8 mouse cellular contexts compared by ENCODE assay signal in genomic region chr17:30027343-30028029, GRCm38 (mm10). TPM values are rescaled to one million over a fixed set of nuclear protein-coding genes. Genes with fewer than 3 reads are reported as not detected.
DNase-seq lines count a peak whose midpoint lies in the region; ATAC-seq and TF ChIP-seq lines count a peak whose summit lies in the region.

No protein-coding gene starts in this region.

- H3K4me1 ChIP-seq in midbrain, embryonic 14.5 days (ENCODE audit: control insufficient read depth, insufficient read depth, low read length), result peaks cover 32% of the 10 kb centered on the region
- peaks cover 45% of the 10 kb centered on the region for H3K4me1 ChIP-seq in midbrain, embryonic 15.5 days
- peaks cover 7% of the 10 kb centered on the region for H3K4me1 ChIP-seq in thymus, adult 2 months (replicated peaks; ENCODE audit: control insufficient read depth, insufficient read depth, low read length)

- H3K27me3 ChIP-seq in midbrain, embryonic 14.5 days (ENCODE audit: control insufficient read depth, insufficient read depth, low read length), result no peaks in the 10 kb centered on the region
- no peaks in the 10 kb centered on the region for H3K27me3 ChIP-seq in midbrain, embryonic 15.5 days (replicated peaks)
- no peaks in the 10 kb centered on the region for H3K27me3 ChIP-seq in thymus, adult 2 months (ENCODE audit: control insufficient read depth, insufficient read depth, low read length)

- H3K9me3 ChIP-seq in midbrain, embryonic 14.5 days (ENCODE audit: control insufficient read depth, low read length), result no peaks in the 10 kb centered on the region
- no peaks in the 10 kb centered on the region for H3K9me3 ChIP-seq in midbrain, embryonic 15.5 days

- TF ChIP-seq POLR2A in thymus, adult 2 months (IDR thresholded peaks at IDR 0.05; ENCODE audit: control insufficient read depth, extremely low read depth, insufficient read depth, low read length, poor library complexity), result no peak

- no peaks in the 10 kb centered on the region for H3K36me3 ChIP-seq in midbrain, embryonic 14.5 days (ENCODE audit: control insufficient read depth, insufficient read depth, low read length)
- no peaks in the 10 kb centered on the region for H3K36me3 ChIP-seq in midbrain, embryonic 15.5 days (replicated peaks)
- H3K36me3 ChIP-seq in thymus, adult 2 months (ENCODE audit: control insufficient read depth, insufficient read depth, low read length), result no peaks in the 10 kb centered on the region

- no peak overlapping the region for H3K4me3 ChIP-seq in midbrain, embryonic 14.5 days (replicated peaks; ENCODE audit: low read depth, low read length)
- H3K4me3 ChIP-seq in midbrain, embryonic 15.5 days, result no peak overlapping the region
- H3K4me3 ChIP-seq in thymus, adult 2 months (ENCODE audit: control insufficient read depth, insufficient read depth, low read length), result no peak overlapping the region

- no peak overlapping the region for H3K27ac ChIP-seq in midbrain, embryonic 14.5 days (replicated peaks; ENCODE audit: low read depth, low read length)
- no peak overlapping the region for H3K27ac ChIP-seq in midbrain, embryonic 15.5 days
- no peak overlapping the region for H3K27ac ChIP-seq in thymus, adult 2 months (ENCODE audit: control insufficient read depth, insufficient read depth, low read length)

- 76% methylated on average over 1 of the region's 1 CpGs for WGBS in midbrain, embryonic 14.5 days
- WGBS in midbrain, embryonic 15.5 days, result 69% methylated on average over 1 of the region's 1 CpGs
- 82% methylated on average over 1 of the region's 1 CpGs for WGBS in thymus, adult 2 months

- ATAC-seq in midbrain, embryonic 14.5 days (ENCODE audit: low FRiP score, low TSS enrichment), result no peak
- no peak; the same call in 1 of the 2 replicates for ATAC-seq in midbrain, embryonic 15.5 days (replicated peaks)

- no peak for TF ChIP-seq CTCF in thymus, adult 2 months (IDR thresholded peaks at IDR 0.05; ENCODE audit: borderline replicate concordance, control insufficient read depth, extremely low read depth, insufficient read depth, low read length, poor library complexity)

- no peak overlapping the region for H3K4me2 ChIP-seq in midbrain, embryonic 14.5 days (ENCODE audit: low read length)
- no peak overlapping the region for H3K4me2 ChIP-seq in midbrain, embryonic 15.5 days

- DNase-seq in midbrain, embryonic 14.5 days, result peak; percentile 76
- DNase-seq in adrenal gland, adult 8-10 months, result peak; percentile 57
- DNase-seq in heart, adult 18-20 months, result peak; percentile 69 to 78
- peak; percentile 28 to 43 for DNase-seq in kidney, adult 8-10 months
- peak; percentile 73 for DNase-seq in lung, postnatal 36 days
- peak; percentile 60 for DNase-seq in thymus, adult 2 months
- no peak for DNase-seq in layer of hippocampus, adult 9-11 months

- H3K9ac ChIP-seq in midbrain, embryonic 14.5 days (replicated peaks; ENCODE audit: low read length), result no peak overlapping the region
- no peak overlapping the region for H3K9ac ChIP-seq in midbrain, embryonic 15.5 days

RNA-seq across cellular contexts. Expression of gene Zfand3, which starts 23.0 kb away (rescaled TPM):
- 49.9 and 66.9 TPM in 2 replicates for polyA plus RNA-seq in midbrain, embryonic 14.5 days (2014; fragmentation: Nextera tagmentation; extraction: Ambion mirVana)
- polyA plus RNA-seq in midbrain, embryonic 15.5 days (2015; fragmentation: Nextera tagmentation; extraction: Ambion mirVana), result 51.0 and 58.0 TPM in 2 replicates
- 100 to 1,000 TPM; 150 to 175 (median 171) TPM for total RNA-seq in adrenal gland, adult 8-10 months (2022)
- 100 to 1,000 TPM; 120 to 131 TPM for total RNA-seq in heart, adult 18-20 months (2021)
- polyA plus RNA-seq in thymus, adult 2 months (2012; rRNA removed), result 67.3 and 75.6 TPM in 2 replicates

RNA-seq across cellular contexts. Expression of gene Mdga1, which starts 57.6 kb away (rescaled TPM):
- 20.0 and 20.5 TPM in 2 replicates for polyA plus RNA-seq in midbrain, embryonic 14.5 days (2014; fragmentation: Nextera tagmentation; extraction: Ambion mirVana)
- 19.6 and 22.0 TPM in 2 replicates for polyA plus RNA-seq in midbrain, embryonic 15.5 days (2015; fragmentation: Nextera tagmentation; extraction: Ambion mirVana)
- total RNA-seq in adrenal gland, adult 8-10 months (2022), result 1 to 10 TPM in 1 of 4 experiments, under 1 TPM in 3; 0.21 to 2.2 (median 0.66) TPM
- 10 to 100 TPM; 16.0 to 16.8 TPM for total RNA-seq in heart, adult 18-20 months (2021)
- 11.8 and 16.1 TPM in 2 replicates for polyA plus RNA-seq in thymus, adult 2 months (2012; rRNA removed)
